Mouse (Mus musculus): ENCODE results near the gene Shisa4.
A peak's percentile ranks its signal among the peaks of the same experiment; 100 is the strongest.

GRCm38 (mm10) chr1:135368245-135368644, 6.8 kb downstream of the Shisa4 start:
- TF ChIP-seq POLR2AphosphoS2 (IDR thresholded peaks at IDR 0.05; ENCODE audit: insufficient read length, low read depth) (peak; percentile 72), SRF (IDR thresholded peaks at IDR 0.05; ENCODE audit: control insufficient read depth, insufficient read length, low read depth) (no peak), MAX (IDR thresholded peaks at IDR 0.05; ENCODE audit: low read depth) (no peak), POLR2A (IDR thresholded peaks at IDR 0.05; ENCODE audit: insufficient read length, low read depth) (peak; percentile 22), E2F4 (IDR thresholded peaks at IDR 0.05; ENCODE audit: insufficient read depth) (no peak)
